Mouse (Mus musculus): ENCODE results near the gene Ube2v1. TPM values are rescaled to one million over a fixed set of nuclear protein-coding genes. Genes with fewer than 3 reads are reported as not detected.
A peak's percentile ranks its signal among the peaks of the same experiment; 100 is the strongest.
"Not testable (repeated sequence)": the region's sequence is repeated elsewhere in the genome, so short reads cannot be mapped to it uniquely, and the experiment has no call there.

The Ube2v1 gene
- polyA plus RNA-seq, 1 experiment from 2014 or later, result 278 TPM

DNA sequence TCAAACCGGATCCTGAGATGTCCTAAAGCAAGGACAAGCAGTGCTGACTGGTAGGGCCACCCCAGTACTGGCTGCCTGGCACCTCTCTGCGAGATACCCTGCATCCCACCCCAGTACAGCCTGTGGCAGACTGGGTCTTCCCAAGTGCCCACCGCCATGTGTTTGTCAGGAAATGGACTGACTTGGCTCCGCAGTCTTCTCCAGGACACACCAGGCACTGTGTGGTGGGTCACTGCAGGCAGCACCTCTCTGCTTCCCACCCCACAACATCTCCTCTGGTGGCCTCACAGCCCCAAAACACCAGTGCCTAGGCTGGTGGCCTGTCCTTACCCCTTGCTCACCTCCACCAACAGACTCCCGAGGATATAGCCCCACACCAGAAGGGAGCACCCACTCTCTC is 1.5 kb downstream of the Ube2v1 start:
- no peaks in the 10 kb centered on the region for H3K9me3 ChIP-seq (replicated peaks)
- peak overlapping the region; percentile 78 for H3K4me3 ChIP-seq
- 82% methylated on average over 5 of the region's 5 CpGs for WGBS
- peaks cover 15% of the 10 kb centered on the region for H3K36me3 ChIP-seq (ENCODE audit: poor library complexity, severe bottlenecking)
- no peak overlapping the region for H3K27ac ChIP-seq
- peaks cover 60% of the 10 kb centered on the region for H3K4me1 ChIP-seq
- ATAC-seq, result no peak
- H3K4me2 ChIP-seq, result peak overlapping the region; percentile 94
- H3K27me3 ChIP-seq, result no peaks in the 10 kb centered on the region
- peak overlapping the region; percentile 92 for H3K9ac ChIP-seq

GRCm38 (mm10) chr2:167629665-167630209 is 2.2 kb downstream of the Ube2v1 start:
- H3K27me3 ChIP-seq, result no peaks in the 10 kb centered on the region
- peak overlapping the region; percentile 78 for H3K4me3 ChIP-seq
- H3K4me2 ChIP-seq, result peak overlapping the region; percentile 94
- 73% methylated on average over 11 of the region's 11 CpGs for WGBS
- H3K36me3 ChIP-seq (ENCODE audit: poor library complexity, severe bottlenecking), result peaks cover 15% of the 10 kb centered on the region
- no peak overlapping the region for H3K27ac ChIP-seq
- peak overlapping the region; percentile 92 for H3K9ac ChIP-seq
- no peaks in the 10 kb centered on the region for H3K9me3 ChIP-seq (replicated peaks)
- peaks cover 60% of the 10 kb centered on the region for H3K4me1 ChIP-seq
- ATAC-seq, result no peak

- Histone ChIP-seq H3K36me3 (ENCODE audit: poor library complexity, severe bottlenecking) (peaks cover 15% of the 10 kb centered on the region), H3K27ac (no peak overlapping the region), H3K4me2 (no peak overlapping the region), H3K4me1 (peaks cover 58% of the 10 kb centered on the region), H3K27me3 (no peaks in the 10 kb centered on the region), H3K9ac (no peak overlapping the region), H3K9me3 (replicated peaks) (no peaks in the 10 kb centered on the region), H3K4me3 (no peak overlapping the region)
- ATAC-seq, result no peak
- WGBS, result 52% methylated on average over 4 of the region's 4 CpGs
These were observed 3.0 kb downstream of the Ube2v1 start for GRCm38 (mm10) chr2:167628872-167629271.

DNA sequence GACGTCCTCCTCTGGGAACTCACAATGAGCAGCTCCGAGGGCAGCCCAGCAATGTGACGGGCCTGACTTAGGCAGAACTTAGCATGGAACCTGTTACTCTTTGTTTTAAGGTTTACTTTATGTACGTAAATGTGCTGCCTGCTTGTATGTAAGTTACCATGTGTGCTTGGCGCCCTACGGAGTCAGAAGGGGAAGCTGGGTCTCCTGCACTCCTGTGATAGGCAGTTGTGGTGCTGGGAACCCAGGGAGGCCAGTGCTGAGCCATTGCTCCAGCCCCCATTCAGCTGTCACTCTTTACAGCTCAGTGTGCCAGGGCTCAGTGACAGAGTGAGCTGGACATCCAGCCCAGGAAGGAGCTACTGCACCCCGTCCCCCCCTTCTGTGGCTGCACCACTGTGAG is 4.9 kb downstream of the Ube2v1 start:
- WGBS, result 83% methylated on average over 7 of the region's 7 CpGs
- Histone ChIP-seq H3K27me3 (no peaks in the 10 kb centered on the region), H3K36me3 (ENCODE audit: poor library complexity, severe bottlenecking) (peaks cover 15% of the 10 kb centered on the region), H3K4me1 (peaks cover 46% of the 10 kb centered on the region), H3K9ac (peak overlapping the region; percentile 21; the same call in 1 of the 2 replicates), H3K27ac (no peak overlapping the region), H3K4me2 (no peak overlapping the region), H3K4me3 (no peak overlapping the region), H3K9me3 (replicated peaks) (no peaks in the 10 kb centered on the region)
- no peak for ATAC-seq

- peaks cover 46% of the 10 kb centered on the region for H3K4me1 ChIP-seq
- 52% methylated on average over 2 of the region's 2 CpGs for WGBS
- H3K27me3 ChIP-seq, result no peaks in the 10 kb centered on the region
- H3K4me2 ChIP-seq, result no peak overlapping the region
- H3K36me3 ChIP-seq (ENCODE audit: poor library complexity, severe bottlenecking), result peaks cover 15% of the 10 kb centered on the region
- H3K9ac ChIP-seq, result no peak overlapping the region
- H3K9me3 ChIP-seq (replicated peaks), result no peaks in the 10 kb centered on the region
- H3K27ac ChIP-seq, result no peak overlapping the region
- ATAC-seq, result no peak
- H3K4me3 ChIP-seq, result no peak overlapping the region
These were observed 6.2 kb downstream of the Ube2v1 start for GRCm38 (mm10) chr2:167625670-167626069.

DNA sequence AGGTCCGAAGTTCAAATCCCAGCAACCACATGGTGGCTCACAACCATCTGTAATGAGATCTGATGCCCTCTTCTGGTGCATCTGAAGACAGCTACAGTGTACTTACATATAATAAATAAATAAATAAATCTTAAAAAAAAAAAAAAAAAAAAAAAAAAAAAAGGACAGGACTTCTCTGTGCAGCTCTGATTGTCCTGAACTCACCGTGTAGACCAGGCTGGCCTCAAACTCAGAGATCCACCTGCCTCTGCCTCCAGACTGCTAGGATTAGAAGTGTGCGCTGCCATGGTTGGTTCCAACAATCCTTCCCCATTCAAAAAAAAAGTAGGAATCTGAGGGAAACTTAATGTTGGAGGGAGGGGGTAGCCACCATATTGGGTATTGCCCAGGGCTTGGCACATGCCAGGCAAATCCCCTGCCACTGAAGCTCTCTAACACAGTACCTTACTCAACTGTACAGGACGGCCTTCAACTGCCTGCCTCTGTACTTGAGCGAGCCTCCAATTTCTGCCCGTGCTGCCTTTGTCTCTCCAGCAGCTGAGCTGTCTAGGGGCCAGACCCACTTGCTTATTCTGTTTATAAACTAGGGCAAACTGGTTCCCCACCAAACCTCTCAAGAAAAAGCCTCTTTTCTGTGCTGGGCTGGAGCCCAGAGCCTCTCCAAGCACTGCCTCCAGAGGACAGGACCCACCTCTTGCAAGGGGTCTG is 7.4 kb downstream of the Ube2v1 start:
- Histone ChIP-seq H3K36me3 (ENCODE audit: poor library complexity, severe bottlenecking) (peaks cover 15% of the 10 kb centered on the region), H3K4me3 (no peak overlapping the region), H3K4me2 (no peak overlapping the region), H3K4me1 (peaks cover 34% of the 10 kb centered on the region), H3K9ac (no peak overlapping the region), H3K27me3 (no peaks in the 10 kb centered on the region), H3K27ac (no peak overlapping the region), H3K9me3 (replicated peaks) (no peaks in the 10 kb centered on the region)
- no peak for ATAC-seq
- 90% methylated on average over 6 of the region's 6 CpGs for WGBS

DNA sequence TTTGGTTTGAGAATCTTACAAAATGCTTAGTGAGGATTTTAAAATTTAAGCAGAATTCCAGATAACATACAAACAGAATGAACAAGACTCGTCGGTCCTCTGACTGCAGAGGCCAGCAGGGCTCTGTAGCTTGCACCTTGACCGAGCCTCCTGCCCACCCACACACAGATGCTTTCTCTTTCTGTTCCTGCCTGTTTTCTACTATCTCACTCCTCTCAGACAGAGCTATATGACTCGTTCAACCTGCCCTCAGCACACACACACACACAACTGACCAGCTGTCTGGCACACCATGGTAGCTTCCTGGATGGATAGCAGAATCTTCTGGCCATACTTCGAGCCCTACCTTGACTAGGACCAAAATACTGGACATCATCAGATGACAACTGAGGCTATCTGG is 8.9 kb downstream of the Ube2v1 start:
- ATAC-seq, result no peak
- Histone ChIP-seq H3K27ac (no peak overlapping the region), H3K4me3 (no peak overlapping the region), H3K27me3 (no peaks in the 10 kb centered on the region), H3K9me3 (replicated peaks) (no peaks in the 10 kb centered on the region), H3K4me1 (peaks cover 21% of the 10 kb centered on the region; the same call in 1 of the 2 replicates), H3K36me3 (ENCODE audit: poor library complexity, severe bottlenecking) (peaks cover 10% of the 10 kb centered on the region; the same call in 1 of the 2 replicates), H3K9ac (no peak overlapping the region), H3K4me2 (no peak overlapping the region)
- 90% methylated on average over 5 of the region's 5 CpGs for WGBS

GRCm38 (mm10) chr2:167622352-167622751 is 9.5 kb downstream of the Ube2v1 start:
- no peaks in the 10 kb centered on the region for H3K9me3 ChIP-seq (replicated peaks)
- H3K27me3 ChIP-seq, result no peaks in the 10 kb centered on the region
- H3K27ac ChIP-seq, result no peak overlapping the region
- WGBS, result 93% methylated on average over 13 of the region's 13 CpGs
- no peak overlapping the region for H3K4me3 ChIP-seq
- no peak overlapping the region for H3K9ac ChIP-seq
- ATAC-seq, result no peak
- H3K4me2 ChIP-seq, result no peak overlapping the region
- H3K4me1 ChIP-seq, result peaks cover 15% of the 10 kb centered on the region; the same call in 1 of the 2 replicates
- H3K36me3 ChIP-seq (ENCODE audit: poor library complexity, severe bottlenecking), result peaks cover 13% of the 10 kb centered on the region

DNA sequence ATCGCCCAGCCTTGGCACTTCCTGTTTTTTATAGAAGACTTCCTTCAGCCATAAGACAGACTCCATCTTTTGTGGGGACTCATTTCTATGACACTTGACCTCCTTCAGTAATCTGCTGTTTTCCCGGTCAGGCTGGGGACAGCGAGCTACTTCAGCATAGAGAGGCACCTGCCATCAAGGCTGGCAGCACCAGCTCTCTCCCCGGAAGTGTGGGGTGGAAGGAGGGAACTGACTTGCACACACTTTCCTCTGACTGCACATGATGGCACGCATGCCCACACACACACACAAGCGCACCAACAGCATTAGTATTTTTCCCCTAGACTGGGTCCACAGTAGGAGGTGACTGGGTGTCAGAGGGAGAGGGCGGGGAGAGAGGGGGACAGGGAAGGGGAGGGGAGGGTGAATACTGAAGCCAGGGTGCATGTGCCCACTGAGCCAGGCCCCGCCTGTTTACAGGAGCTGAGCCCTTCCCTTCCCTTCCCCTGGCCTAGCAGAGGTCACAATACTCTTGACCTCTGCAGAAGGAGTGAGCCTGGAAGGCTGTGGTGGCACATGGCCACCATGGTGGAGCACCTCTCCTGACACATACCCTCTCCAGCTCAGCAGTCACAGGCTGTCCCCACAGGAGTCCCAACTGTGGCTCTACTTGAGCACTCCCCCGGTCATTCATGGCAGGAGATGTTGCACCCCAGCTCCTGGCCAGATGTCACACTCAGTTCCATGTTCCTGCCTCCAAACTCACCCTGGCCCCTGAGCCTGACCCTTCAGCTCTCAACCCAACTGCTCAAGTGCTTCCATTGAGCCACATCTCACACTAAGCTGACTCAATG is 10.4 kb downstream of the Ube2v1 start:
- 85% methylated on average over 9 of the region's 9 CpGs for WGBS
- Histone ChIP-seq H3K4me3 (no peak overlapping the region), H3K27me3 (no peaks in the 10 kb centered on the region), H3K4me1 (peaks cover 10% of the 10 kb centered on the region; the same call in 1 of the 2 replicates), H3K27ac (no peak overlapping the region), H3K9ac (no peak overlapping the region), H3K4me2 (no peak overlapping the region), H3K9me3 (replicated peaks) (no peaks in the 10 kb centered on the region), H3K36me3 (ENCODE audit: poor library complexity, severe bottlenecking) (peaks cover 14% of the 10 kb centered on the region)
- no peak for ATAC-seq

GRCm38 (mm10) chr2:167617472-167617871 is 14.4 kb downstream of the Ube2v1 start:
- Histone ChIP-seq H3K36me3 (ENCODE audit: poor library complexity, severe bottlenecking) (peaks cover 54% of the 10 kb centered on the region), H3K4me3 (no peak overlapping the region), H3K9ac (no peak overlapping the region), H3K9me3 (replicated peaks) (0 out of 2 replicates have a peak, but pooled peaks cover 6% of the 10 kb centered on the region), H3K4me1 (peaks cover 6% of the 10 kb centered on the region; the same call in 1 of the 2 replicates), H3K4me2 (no peak overlapping the region), H3K27ac (no peak overlapping the region), H3K27me3 (no peaks in the 10 kb centered on the region)
- ATAC-seq, result no peak
- 68% methylated on average over 4 of the region's 4 CpGs for WGBS

DNA sequence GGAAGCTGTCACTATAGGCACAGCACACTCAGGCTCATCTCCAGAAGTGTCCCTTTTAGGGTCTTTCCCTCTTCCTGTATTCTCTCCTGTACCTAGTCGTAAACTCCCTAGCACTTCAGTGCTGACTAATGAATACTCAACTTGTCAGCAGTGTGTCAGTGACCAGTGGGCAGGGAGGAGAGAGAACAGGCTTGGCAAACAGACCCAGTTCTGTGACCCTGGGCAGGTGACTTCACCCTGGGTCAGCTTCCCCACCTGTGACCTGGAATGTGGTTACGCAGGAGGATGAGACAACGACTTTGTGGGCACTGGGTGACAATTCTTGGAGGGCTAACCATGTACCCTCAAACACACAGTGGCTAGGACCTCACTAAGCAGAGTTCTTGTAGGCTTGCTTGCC is 14.9 kb downstream of the Ube2v1 start:
- no peak overlapping the region for H3K9ac ChIP-seq
- peaks cover 5% of the 10 kb centered on the region; the same call in 1 of the 2 replicates for H3K4me1 ChIP-seq
- no peaks in the 10 kb centered on the region for H3K27me3 ChIP-seq
- peaks cover 59% of the 10 kb centered on the region for H3K36me3 ChIP-seq (ENCODE audit: poor library complexity, severe bottlenecking)
- no peak for ATAC-seq
- 98% methylated on average over 3 of the region's 3 CpGs for whole genome bisulfite sequencing
- H3K4me3 ChIP-seq, result no peak overlapping the region
- H3K4me2 ChIP-seq, result no peak overlapping the region
- H3K27ac ChIP-seq, result no peak overlapping the region
- 0 out of 2 replicates have a peak, but pooled peaks cover 6% of the 10 kb centered on the region for H3K9me3 ChIP-seq (replicated peaks)

DNA sequence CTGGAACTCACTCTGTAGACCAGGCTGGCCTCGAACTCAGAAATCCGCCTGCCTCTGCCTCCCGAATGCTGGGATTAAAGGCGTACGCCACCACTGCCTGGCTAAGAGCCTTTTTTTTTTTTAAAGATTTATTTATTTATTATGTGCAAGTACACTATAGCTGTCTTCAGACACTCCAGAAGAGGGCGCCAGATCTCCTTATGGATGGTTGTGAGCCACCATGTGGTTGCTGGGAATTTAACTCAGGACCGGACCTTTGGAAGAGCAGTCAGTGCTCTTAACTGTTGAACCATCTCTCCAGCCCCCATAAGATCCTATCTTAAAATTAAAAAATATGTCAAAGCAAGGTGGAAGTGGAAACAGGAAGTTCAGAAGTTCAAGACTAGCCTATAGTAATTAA is 18.6 kb downstream of the Ube2v1 start:
- H3K4me1 ChIP-seq; H3K27ac ChIP-seq; H3K9ac ChIP-seq; ATAC-seq; H3K4me2 ChIP-seq; H3K4me3 ChIP-seq; H3K9me3 ChIP-seq (replicated peaks); H3K27me3 ChIP-seq: not testable (repeated sequence)
- peaks cover 79% of the 10 kb centered on the region for H3K36me3 ChIP-seq (ENCODE audit: poor library complexity, severe bottlenecking)
- 97% methylated on average over 7 of the region's 7 CpGs for WGBS
